Comparison of ENCODE assay signal across 30 mouse cellular contexts in the genomic region with DNA sequence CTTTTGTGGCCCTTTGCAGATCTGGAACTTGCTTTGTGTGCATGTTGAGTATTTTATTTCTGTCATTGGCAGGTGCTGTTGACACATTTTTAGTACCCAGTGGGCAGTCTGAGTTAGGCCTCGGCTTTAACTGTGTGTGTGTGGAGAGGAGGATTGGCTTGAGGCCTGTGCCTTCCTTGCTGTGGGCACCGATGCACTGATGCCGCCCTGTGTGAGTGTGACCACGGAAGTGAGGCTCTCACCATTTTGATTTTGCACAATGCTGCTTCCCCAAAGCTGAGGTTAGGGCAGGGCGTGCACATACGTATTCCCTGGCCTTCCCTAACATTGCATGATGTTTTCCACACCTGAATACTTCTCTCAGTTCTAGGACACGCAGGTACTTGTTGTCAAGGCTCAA. TPM values are rescaled to one million over a fixed set of nuclear protein-coding genes. Genes with fewer than 3 reads are reported as not detected.
A peak's percentile ranks its signal among the peaks of the same experiment; 100 is the strongest.
DNase-seq lines count a peak whose midpoint lies in the region; ATAC-seq and TF ChIP-seq lines count a peak whose summit lies in the region.
"Had no signal": no experiment of that assay in that cellular context is flagged by ENCODE, and none has a peak within 500 bp of the region (broad histone marks: within the 10 kb centered on the region; RNA-seq: fewer than 3 reads in every experiment).

No protein-coding gene starts in this region.

- H3K4me1 ChIP-seq in liver, postnatal 0 days (ENCODE audit: insufficient read depth) = no peaks in the 10 kb centered on the region
- H3K4me1 ChIP-seq: embryonic facial prominence, embryonic 13.5 days; embryonic facial prominence, embryonic 15.5 days; forebrain, embryonic 10.5 days; forebrain, embryonic 12.5 days had no signal

- H3K27ac ChIP-seq in liver, postnatal 0 days (ENCODE audit: low read depth) = 0 out of 2 replicates have a peak overlapping the region, but pooled peaks have one; percentile 18
- H3K27ac ChIP-seq: embryonic facial prominence, embryonic 13.5 days; embryonic facial prominence, embryonic 15.5 days; forebrain, embryonic 10.5 days; forebrain, embryonic 12.5 days had no signal

- H3K9ac ChIP-seq in liver, postnatal 0 days (replicated peaks) = no peak overlapping the region
- H3K9ac ChIP-seq: embryonic facial prominence, embryonic 13.5 days; embryonic facial prominence, embryonic 15.5 days; forebrain, embryonic 12.5 days had no signal

- H3K9me3 ChIP-seq in liver, postnatal 0 days (ENCODE audit: low read length) = no peaks in the 10 kb centered on the region
- H3K9me3 ChIP-seq: embryonic facial prominence, embryonic 13.5 days; embryonic facial prominence, embryonic 15.5 days; forebrain, embryonic 10.5 days; forebrain, embryonic 12.5 days; G1E had no signal

- H3K4me3 ChIP-seq in liver, postnatal 0 days (ENCODE audit: low read depth, low read length) = no peak overlapping the region
- H3K4me3 ChIP-seq: embryonic facial prominence, embryonic 13.5 days; embryonic facial prominence, embryonic 15.5 days; erythroblast, embryonic 14.5 days; forebrain, embryonic 10.5 days; forebrain, embryonic 12.5 days had no signal

- TF ChIP-seq EP300 in liver, postnatal 0 days (IDR thresholded peaks at IDR 0.05; ENCODE audit: low read depth) = no peak

- WGBS in liver, postnatal 0 days (ENCODE audit: insufficient replicate concordance) = 80% methylated on average over 7 of the region's 7 CpGs

- H3K36me3 ChIP-seq in liver, postnatal 0 days (replicated peaks; ENCODE audit: insufficient read depth, low read length) = peaks cover 49% of the 10 kb centered on the region

- no peak overlapping the region for H3K4me2 ChIP-seq in liver, postnatal 0 days (ENCODE audit: low read depth, low read length)
- H3K4me2 ChIP-seq: embryonic facial prominence, embryonic 13.5 days; embryonic facial prominence, embryonic 15.5 days; forebrain, embryonic 12.5 days had no signal

- no peak for TF ChIP-seq CTCF in liver, postnatal 0 days (IDR thresholded peaks at IDR 0.05; ENCODE audit: low read depth)

- ATAC-seq in frontal cortex, adult (ENCODE audit: low TSS enrichment) = peak; percentile 78
- no peak for ATAC-seq in liver, postnatal 0 days
- peak; percentile 95 for ATAC-seq in megakaryocyte, adult 5-6 weeks (ENCODE audit: poor library complexity, severe bottlenecking)
- ATAC-seq: activated CD4-positive, CD25-positive, alpha-beta regulatory T cell, adult 4 months; CD4-positive, CD25-positive, alpha-beta regulatory T cell, adult 4 months; forebrain, embryonic 14.5 days; Patski had no signal

- H3K27me3 ChIP-seq in liver, postnatal 0 days (ENCODE audit: insufficient read depth, low read length) = no peaks in the 10 kb centered on the region
- H3K27me3 ChIP-seq: CH12.LX; embryonic facial prominence, embryonic 13.5 days; embryonic facial prominence, embryonic 15.5 days; forebrain, embryonic 12.5 days; Patski had no signal

- intact Hi-C loops in heart, postnatal 25 days (cut with DNase I) = no loop called here

- DNase-seq in frontal cortex, adult 2 months (ENCODE audit: extremely low spot score in 1 of 2, low spot score in 1 of 2) = no peak
- DNase-seq in liver, postnatal 0 days = no peak
- DNase-seq in liver = no peak
- DNase-seq in telencephalon, adult 2 months (ENCODE audit: low read depth, low spot score) = peak; percentile 47
- no peak for DNase-seq in heart, postnatal 25 days (ENCODE audit: low spot score)
- no peak for DNase-seq in retina, embryonic 14.5 days (ENCODE audit: low spot score)
- DNase-seq: adrenal gland, adult 8-10 months; adrenal gland, postnatal 14 days; adrenal gland, postnatal 36 days; B cell, adult 2 months; cerebellum, adult 11 months; cerebellum, adult 18-20 months; cerebellum, adult 8-10 months; cerebellum, adult 9-11 months; cerebellum, postnatal 14 days; cerebellum, postnatal 36 days; embryo, embryonic 11 days had no signal

RNA-seq across cellular contexts. Expression of gene Vrk1, which starts 30.2 kb away (rescaled TPM):
- polyA plus RNA-seq in frontal cortex, adult 2 months (2012; rRNA removed) = 16.4 and 17.7 TPM in 2 replicates
- 44.8 and 45.8 TPM in 2 replicates for polyA plus RNA-seq in liver, postnatal 0 days (2015; fragmentation: Nextera tagmentation; extraction: Ambion mirVana)
- 133 and 142 TPM in 2 replicates for total RNA-seq in megakaryocyte, adult 5-6 weeks (2015)
- 184 and 208 TPM in 2 replicates for total RNA-seq in megakaryocyte, adult 5-6 weeks (2017)
- 1 to 10 TPM; 7.5 to 8.6 TPM for total RNA-seq in heart, postnatal 25 days (2021)

Comparison
In these comparisons a context has a peak if more than half of its experiments do, and no peak if none do; other contexts are left out.
1. RNA of gene Vrk1, which starts 30.2 kb away (total RNA-seq): 133 to 208 TPM in megakaryocyte, adult 5-6 weeks; 7.5 to 8.6 TPM in heart, postnatal 25 days; every median in the first group is over 10 times any median in the second.